Mouse (Mus musculus): ENCODE results near the gene Sec62. TPM values are rescaled to one million over a fixed set of nuclear protein-coding genes. Genes with fewer than 3 reads are reported as not detected.
A peak's percentile ranks its signal among the peaks of the same experiment; 100 is the strongest.
"Not testable (repeated sequence)": the region's sequence is repeated elsewhere in the genome, so short reads cannot be mapped to it uniquely, and the experiment has no call there.

The Sec62 gene
- total RNA-seq, 2 experiments from 2014 or later: 88.0 to 92.5 TPM

GRCm38 (mm10) chr3:30831848-30832606 is 39.4 kb downstream of the Sec62 start:
- DNase-seq (ENCODE audit: low spot score in 2 of 2): no peak

GRCm38 (mm10) chr3:30833254-30833653 is 40.6 kb downstream of the Sec62 start:
- no peak for DNase-seq (ENCODE audit: low spot score in 2 of 2)

GRCm38 (mm10) chr3:30845755-30846154 is 53.1 kb downstream of the Sec62 start:
- no peak for DNase-seq (ENCODE audit: low spot score in 2 of 2)

GRCm38 (mm10) chr3:30847413-30847812 is 54.7 kb downstream of the Sec62 start:
- DNase-seq (ENCODE audit: low spot score in 2 of 2): no peak

GRCm38 (mm10) chr3:30851422-30851821 is 58.7 kb downstream of the Sec62 start:
- no peak for DNase-seq (ENCODE audit: low spot score in 2 of 2)

- DNase-seq (ENCODE audit: low spot score in 2 of 2): no peak
These were observed 60.9 kb downstream of the Sec62 start for GRCm38 (mm10) chr3:30853596-30853995.

- peak; percentile 57 to 65 for DNase-seq (ENCODE audit: low spot score in 2 of 2)
These were observed 63.2 kb downstream of the Sec62 start, which contains the start of gene Gpr160 for GRCm38 (mm10) chr3:30855604-30856458. TSS of gene Gpr160 (plus strand) at chr3:30855950.

GRCm38 (mm10) chr3:30859599-30859998 is 66.9 kb downstream of the Sec62 start:
- DNase-seq (ENCODE audit: low spot score in 2 of 2): not testable (repeated sequence)

- no peak for DNase-seq (ENCODE audit: low spot score in 2 of 2)
These were observed 68.0 kb downstream of the Sec62 start for GRCm38 (mm10) chr3:30860705-30861104.

GRCm38 (mm10) chr3:30863712-30864435 is 71.2 kb downstream of the Sec62 start:
- DNase-seq (ENCODE audit: low spot score in 2 of 2): no peak

- DNase-seq (ENCODE audit: low spot score in 2 of 2): no peak
These were observed 72.0 kb downstream of the Sec62 start for GRCm38 (mm10) chr3:30864640-30865039.

- DNase-seq (ENCODE audit: low spot score in 2 of 2): no peak
These were observed 75.5 kb downstream of the Sec62 start for GRCm38 (mm10) chr3:30868176-30868575.

GRCm38 (mm10) chr3:30868625-30869024 is 76.0 kb downstream of the Sec62 start:
- DNase-seq (ENCODE audit: low spot score in 2 of 2): no peak

- no peak for DNase-seq (ENCODE audit: low spot score in 2 of 2)
These were observed 77.3 kb downstream of the Sec62 start for GRCm38 (mm10) chr3:30869995-30870394.

Other genes with a start within 250 kb of the Sec62 start
- gene Mecom, start 244.9 kb upstream of the Sec62 start, total RNA-seq (2021): 1 to 10 TPM; 6.5 to 6.8 TPM
- gene Actrt3, start 192.9 kb upstream of the Sec62 start, total RNA-seq (2021): 1 to 10 TPM; 1.7 TPM
- 10 to 100 TPM; 13.6 to 14.7 TPM for gene Mynn, start 190.8 kb upstream of the Sec62 start, total RNA-seq (2021)
- gene Lrriq4, start 148.4 kb upstream of the Sec62 start, total RNA-seq (2021): not detected
- under 1 TPM; 0.18 to 0.55 TPM for gene Lrrc34, start 145.0 kb upstream of the Sec62 start, total RNA-seq (2021)
- not detected for gene Lrrc31, start 93.0 kb upstream of the Sec62 start, total RNA-seq (2021)
- under 1 TPM in 1 of 2 experiments, not detected in 1; 0.13 TPM for gene Samd7, start 46.6 kb upstream of the Sec62 start, total RNA-seq (2021)
- 1 to 10 TPM; 1.4 to 1.5 TPM for gene Gpr160, start 63.1 kb downstream of the Sec62 start, total RNA-seq (2021)
- 10 to 100 TPM; 35.9 to 37.9 TPM for gene Phc3, start 176.5 kb downstream of the Sec62 start, total RNA-seq (2021)
- gene Prkci, start 202.9 kb downstream of the Sec62 start, total RNA-seq (2021): 10 to 100 TPM; 59.0 to 64.7 TPM

Measured in layer of hippocampus, postnatal 10 days (tissue).